Mouse (Mus musculus) thymus, postnatal 25 days (tissue): ENCODE results near the gene Serpina3g.

Source experiments
- DNase-seq: peaks from one replicate; pipeline ENCODE4 v3.0.0; 2022

Serpina3g gene

GRCm38 (mm10) chr12:104288336-104288735 is 52.3 kb downstream of the Serpina3g start:
- no peak for DNase-seq

DNA sequence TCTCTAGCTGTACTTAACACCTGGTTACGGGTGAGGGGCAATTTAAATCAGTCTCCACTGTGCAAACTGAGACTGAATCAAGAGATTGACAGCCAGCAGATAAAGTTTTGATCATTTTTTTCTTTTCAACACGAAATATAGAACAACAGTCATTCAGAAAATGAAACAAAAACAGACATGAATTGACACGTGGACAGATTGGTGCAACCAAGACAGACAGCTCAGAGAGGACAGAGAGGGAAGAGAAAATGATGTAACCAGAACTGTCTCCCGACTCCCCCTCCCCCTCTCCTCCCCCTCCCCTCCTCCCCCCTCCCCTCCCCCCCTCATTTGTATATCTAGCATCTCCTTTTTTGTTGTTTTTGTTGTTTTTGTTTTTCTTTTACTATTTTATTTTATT is 53.8 kb downstream of the Serpina3g start:
- DNase-seq, result no peak
